Mouse (Mus musculus): ENCODE measurements around the gene Kazn.

Kazn gene

GRCm38 (mm10) chr4:142242164-142242563 lies 3.0 kb upstream of the Kazn start:
- DNase-seq (ENCODE audit: low spot score in 2 of 2): no peak

- no peak for DNase-seq (ENCODE audit: low spot score in 2 of 2)
Observed at GRCm38 (mm10) chr4:142240874-142241273, 1.7 kb upstream of the Kazn start.

- DNase-seq (ENCODE audit: low spot score in 2 of 2): peak; percentile 49 to 74
Observed at GRCm38 (mm10) chr4:142238486-142239239, 538 bp downstream of the Kazn start.

- DNase-seq (ENCODE audit: low spot score in 2 of 2): peak in 1 of 2 experiments; percentile 44
Observed at GRCm38 (mm10) chr4:142238041-142238440, 1.2 kb downstream of the Kazn start.

- DNase-seq (ENCODE audit: low spot score in 2 of 2): peak in 1 of 2 experiments; percentile 37
Observed at GRCm38 (mm10) chr4:142236681-142237080, 2.5 kb downstream of the Kazn start.

GRCm38 (mm10) chr4:142235426-142235825 lies 3.8 kb downstream of the Kazn start:
- no peak for DNase-seq (ENCODE audit: low spot score in 2 of 2)

GRCm38 (mm10) chr4:142234828-142235227 lies 4.4 kb downstream of the Kazn start:
- DNase-seq (ENCODE audit: low spot score in 2 of 2): no peak

- peak; percentile 64 to 72 for DNase-seq (ENCODE audit: low spot score in 2 of 2)
Observed at GRCm38 (mm10) chr4:142228821-142229575, 10.2 kb downstream of the Kazn start.

- no peak for DNase-seq (ENCODE audit: low spot score in 2 of 2)
Observed at GRCm38 (mm10) chr4:142223898-142224645, 15.1 kb downstream of the Kazn start.

- DNase-seq (ENCODE audit: low spot score in 2 of 2): no peak
Observed at GRCm38 (mm10) chr4:142222385-142222784, 16.8 kb downstream of the Kazn start.

GRCm38 (mm10) chr4:142221757-142222072 lies 17.5 kb downstream of the Kazn start:
- DNase-seq (ENCODE audit: low spot score in 2 of 2): no peak

- no peak for DNase-seq (ENCODE audit: low spot score in 2 of 2)
Observed at GRCm38 (mm10) chr4:142221025-142221756, 18.0 kb downstream of the Kazn start.

GRCm38 (mm10) chr4:142218997-142219396 lies 20.2 kb downstream of the Kazn start:
- DNase-seq (ENCODE audit: low spot score in 2 of 2): no peak

GRCm38 (mm10) chr4:142217048-142217447 lies 22.2 kb downstream of the Kazn start:
- DNase-seq (ENCODE audit: low spot score in 2 of 2): no peak

- no peak for DNase-seq (ENCODE audit: low spot score in 2 of 2)
Observed at GRCm38 (mm10) chr4:142215760-142216159, 23.4 kb downstream of the Kazn start.

GRCm38 (mm10) chr4:142214532-142214931 lies 24.7 kb downstream of the Kazn start:
- DNase-seq (ENCODE audit: low spot score in 2 of 2): no peak

GRCm38 (mm10) chr4:142212425-142212824 lies 26.8 kb downstream of the Kazn start:
- DNase-seq (ENCODE audit: low spot score in 2 of 2): peak in 1 of 2 experiments; percentile 35

- no peak for DNase-seq (ENCODE audit: low spot score in 2 of 2)
Observed at GRCm38 (mm10) chr4:142209884-142210283, 29.3 kb downstream of the Kazn start.

- DNase-seq (ENCODE audit: low spot score in 2 of 2): no peak
Observed at GRCm38 (mm10) chr4:142209476-142209875, 29.7 kb downstream of the Kazn start.

GRCm38 (mm10) chr4:142205693-142206092 lies 33.5 kb downstream of the Kazn start:
- no peak for DNase-seq (ENCODE audit: low spot score in 2 of 2)

- no peak for DNase-seq (ENCODE audit: low spot score in 2 of 2)
Observed at GRCm38 (mm10) chr4:142196626-142197025, 42.6 kb downstream of the Kazn start.

GRCm38 (mm10) chr4:142193780-142194179 lies 45.4 kb downstream of the Kazn start:
- DNase-seq (ENCODE audit: low spot score in 2 of 2): peak in 1 of 2 experiments; percentile 24

Data from urinary bladder, adult 18-20 months (tissue).